Mouse (Mus musculus): Measurements from ENCODE around the gene Ss18l1. TPM values are rescaled to one million over a fixed set of nuclear protein-coding genes. Genes with fewer than 3 reads are reported as not detected.

The Ss18l1 gene
- total and polyA plus RNA-seq, 3 experiments = 3.1 to 4.3 TPM; not detected in 1

DNA sequence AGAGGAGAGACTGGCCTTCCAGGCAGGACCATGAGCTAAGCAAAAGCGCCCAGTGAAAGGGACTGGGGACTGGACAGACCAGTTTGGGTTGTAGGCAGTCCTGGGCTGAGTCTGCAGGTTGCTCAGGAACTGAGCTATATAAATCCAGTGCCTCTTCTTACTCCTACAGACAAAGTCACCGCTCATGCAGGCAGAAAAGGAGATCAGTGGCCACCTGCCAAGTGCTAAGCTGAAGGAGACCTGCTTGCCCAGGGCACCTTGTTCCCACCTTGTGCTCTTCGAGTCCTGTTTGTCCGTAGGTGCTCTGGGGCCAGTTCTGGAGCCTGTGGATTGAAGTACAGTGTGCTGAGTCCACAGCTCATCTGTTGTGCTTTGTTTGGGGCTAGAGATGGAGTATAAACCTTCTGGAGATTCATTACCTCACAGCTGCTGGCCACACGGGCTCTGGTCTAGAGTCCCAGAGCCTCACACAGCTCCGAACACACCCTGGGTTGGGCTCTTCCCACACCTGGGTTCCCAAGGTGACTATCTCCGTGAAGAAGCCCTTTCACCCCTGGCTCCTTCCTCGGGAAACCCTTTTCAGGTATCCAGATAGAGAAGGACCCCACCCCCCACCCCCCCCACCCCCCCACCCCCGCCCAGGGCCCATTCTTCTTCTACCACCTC, 35.8 kb upstream of the Ss18l1 start:
- Histone ChIP-seq H3K4me1 (ENCODE audit: control insufficient read depth in 1 of 2, insufficient read depth in 2 of 2, low read length in 2 of 2) (no peaks in the 10 kb centered on the region), H3K27ac (ENCODE audit: control insufficient read depth, low read depth, low read length) (no peak overlapping the region), H3K79me2 (ENCODE audit: control insufficient read depth, insufficient read depth, low read length, poor library complexity) (no peaks in the 10 kb centered on the region), H3K9ac (ENCODE audit: control insufficient read depth, low read depth, low read length, poor library complexity, severe bottlenecking) (no peak overlapping the region), H3K27me3 (ENCODE audit: control insufficient read depth in 1 of 2, insufficient read depth in 2 of 2, low read length in 2 of 2) (peaks cover 8 to 9% of the 10 kb centered on the region in 2 experiments), H3K4me3 (ENCODE audit: control insufficient read depth in 1 of 2, insufficient read depth in 1 of 2, low read depth in 2 of 2, low read length in 2 of 2) (no peak overlapping the region), H3K36me3 (ENCODE audit: control insufficient read depth in 1 of 2, insufficient read depth in 2 of 2, low read length in 2 of 2) (no peaks in the 10 kb centered on the region), H3K9me3 (replicated peaks; ENCODE audit: insufficient read depth, low read length) (no peaks in the 10 kb centered on the region)
- TF ChIP-seq BHLHE40 (IDR thresholded peaks at IDR 0.05; ENCODE audit: borderline replicate concordance, low read depth, low read length) (no peak), TBP (IDR thresholded peaks at IDR 0.05; ENCODE audit: low read depth, low read length) (no peak), GABPA (IDR thresholded peaks at IDR 0.05; ENCODE audit: low read depth, low read length) (no peak), GATA1 (IDR thresholded peaks at IDR 0.05; ENCODE audit: low read depth, low read length) (no peak), ZNF384 (IDR thresholded peaks at IDR 0.05; ENCODE audit: low read depth, low read length) (no peak), CTCF (IDR thresholded peaks at IDR 0.05 in 2 of 3, conservative IDR thresholded peaks at IDR 0.05 in 1 of 3; ENCODE audit: control insufficient read depth in 1 of 3, insufficient read depth in 1 of 3, low read depth in 2 of 3, low read length in 3 of 3, poor library complexity in 1 of 3, severe bottlenecking in 1 of 3) (no peak), RAD21 (IDR thresholded peaks at IDR 0.05; ENCODE audit: low read depth, low read length) (no peak), CHD1 (IDR thresholded peaks at IDR 0.05; ENCODE audit: low read depth, low read length) (no peak), ZMIZ1 (IDR thresholded peaks at IDR 0.05; ENCODE audit: low read depth, low read length) (no peak), E2F4 (IDR thresholded peaks at IDR 0.05; ENCODE audit: borderline replicate concordance, low read depth, low read length) (no peak), MYC (IDR thresholded peaks at IDR 0.05; ENCODE audit: low read depth, low read length) (no peak), ETS1 (IDR thresholded peaks at IDR 0.05; ENCODE audit: low read depth, low read length) (no peak), KAT2A (conservative IDR thresholded peaks at IDR 0.05; ENCODE audit: low read depth, low read length) (no peak), MAX (IDR thresholded peaks at IDR 0.05; ENCODE audit: low read length) (no peak), JUND (IDR thresholded peaks at IDR 0.05; ENCODE audit: low read depth, low read length) (no peak), UBTF (IDR thresholded peaks at IDR 0.05; ENCODE audit: borderline replicate concordance, insufficient read depth, low read depth, low read length) (no peak), MXI1 (IDR thresholded peaks at IDR 0.05; ENCODE audit: low read depth, low read length) (no peak), POLR2AphosphoS2 (IDR thresholded peaks at IDR 0.05; ENCODE audit: low read length) (no peak)
- no peak for DNase-seq (ENCODE audit: low read depth, low spot score)

- DNase-seq (ENCODE audit: low read depth, low spot score) = no peak
- H3K9me3 ChIP-seq (replicated peaks; ENCODE audit: insufficient read depth, low read length) = no peaks in the 10 kb centered on the region
- no peaks in the 10 kb centered on the region for H3K79me2 ChIP-seq (ENCODE audit: control insufficient read depth, insufficient read depth, low read length, poor library complexity)
- no peak overlapping the region for H3K4me3 ChIP-seq (ENCODE audit: control insufficient read depth in 1 of 2, insufficient read depth in 1 of 2, low read depth in 2 of 2, low read length in 2 of 2)
- TF ChIP-seq GATA1 (IDR thresholded peaks at IDR 0.05; ENCODE audit: low read depth, low read length) (no peak), TBP (IDR thresholded peaks at IDR 0.05; ENCODE audit: low read depth, low read length) (no peak), POLR2AphosphoS2 (IDR thresholded peaks at IDR 0.05; ENCODE audit: low read length) (no peak), ZC3H11A (IDR thresholded peaks at IDR 0.05; ENCODE audit: low read depth, low read length) (no peak), POLR2A (IDR thresholded peaks at IDR 0.05; ENCODE audit: control insufficient read depth in 1 of 2, insufficient read depth in 1 of 2, low read depth in 1 of 2, low read length in 2 of 2, poor library complexity in 1 of 2) (no peak), TCF12 (IDR thresholded peaks at IDR 0.05; ENCODE audit: low read depth, low read length) (no peak), USF2 (IDR thresholded peaks at IDR 0.05; ENCODE audit: borderline replicate concordance in 1 of 2, insufficient read depth in 1 of 2, low read depth in 1 of 2, low read length in 2 of 2) (no peak), RAD21 (IDR thresholded peaks at IDR 0.05; ENCODE audit: low read depth, low read length) (no peak), MAZ (IDR thresholded peaks at IDR 0.05; ENCODE audit: low read depth, low read length) (no peak), MYC (IDR thresholded peaks at IDR 0.05; ENCODE audit: low read depth, low read length) (no peak), ZNF384 (IDR thresholded peaks at IDR 0.05; ENCODE audit: low read depth, low read length) (no peak), GABPA (IDR thresholded peaks at IDR 0.05; ENCODE audit: low read depth, low read length) (no peak), USF1 (IDR thresholded peaks at IDR 0.05; ENCODE audit: low read depth, low read length) (no peak), MAX (IDR thresholded peaks at IDR 0.05; ENCODE audit: low read length) (no peak)
- H3K4me1 ChIP-seq (ENCODE audit: control insufficient read depth in 1 of 2, insufficient read depth in 2 of 2, low read length in 2 of 2) = no peaks in the 10 kb centered on the region
- H3K27me3 ChIP-seq (ENCODE audit: control insufficient read depth in 1 of 2, insufficient read depth in 2 of 2, low read length in 2 of 2) = peaks cover 0 to 6% of the 10 kb centered on the region in 2 experiments; a peak in 2 of 4 replicates
- H3K36me3 ChIP-seq (ENCODE audit: control insufficient read depth in 1 of 2, insufficient read depth in 2 of 2, low read length in 2 of 2) = no peaks in the 10 kb centered on the region
- no peak overlapping the region for H3K9ac ChIP-seq (ENCODE audit: control insufficient read depth, low read depth, low read length, poor library complexity, severe bottlenecking)
- H3K27ac ChIP-seq (ENCODE audit: control insufficient read depth, low read depth, low read length) = no peak overlapping the region
These were observed 31.6 kb upstream of the Ss18l1 start for GRCm38 (mm10) chr2:180010686-180011085.

All from MEL (cell line).